Mouse (Mus musculus) spleen, adult 2 months (tissue): ENCODE results near the gene Sae1.

Source experiments
- CTCF ChIP-seq: fragments of 200-500 bp; IDR thresholded peaks from 2 replicates; pipeline ENCODE4 v1.5.1; 2011; ENCODE audit warnings: mild to moderate bottlenecking, inconsistent platforms; ENCODE audit not compliant: insufficient read depth, insufficient read length, insufficient replicate concordance; ENCODE audit errors: extremely low read depth
- POLR2A ChIP-seq: fragments of 200-500 bp; IDR thresholded peaks from 2 replicates; pipeline ENCODE4 v1.6.1; 2011; ENCODE audit warnings: low read depth, low read length, inconsistent platforms

DNA sequence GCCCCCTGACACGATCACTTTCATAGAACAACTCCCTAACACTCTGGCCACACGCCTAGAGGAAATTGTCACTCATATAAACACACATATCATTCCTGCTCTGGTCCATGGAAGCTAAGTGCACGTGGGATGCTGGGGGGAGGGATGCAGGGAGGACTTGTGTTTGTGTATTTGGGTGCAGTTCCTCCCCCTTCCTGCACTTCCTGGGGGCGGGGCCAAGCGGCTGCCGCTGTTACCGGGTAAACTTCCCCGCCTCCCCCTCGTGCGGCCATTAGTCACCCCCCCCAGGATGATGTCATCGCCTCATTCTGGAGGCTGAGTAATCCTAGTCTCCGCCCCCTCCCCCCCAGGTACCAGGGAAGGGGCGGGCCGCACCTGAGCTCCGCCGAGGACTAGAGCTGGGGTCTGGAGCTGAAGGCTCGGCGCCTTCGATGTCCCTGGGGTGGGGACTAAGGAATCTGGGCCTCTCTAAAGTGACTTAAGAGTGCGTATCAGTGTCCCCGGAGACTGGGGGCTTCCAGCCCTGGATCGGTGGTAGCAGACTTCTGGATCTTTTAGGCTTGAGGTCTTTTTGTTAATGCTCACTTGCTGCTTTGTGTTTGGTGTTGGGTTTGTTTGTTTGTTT is 90.7 kb downstream of the Sae1 start:
- TF ChIP-seq CTCF (peak; percentile 33; the same call in 1 of the 2 replicates), POLR2A (no peak)
